Mouse (Mus musculus) kidney, embryonic 14.5 days (tissue): ENCODE data around the gene Sirt3. TPM values are rescaled to one million over a fixed set of nuclear protein-coding genes. Genes with fewer than 3 reads are reported as not detected.

ENCODE experiments used
- ATAC-seq: fragments of 200-750 bp; cut with Nextera tagmentation; 2 replicates; pipeline ENCODE4 v1.8.0; 2017; ENCODE audit warnings: moderate number of reproducible peaks, mild to moderate bottlenecking, moderate TSS enrichment, moderate library complexity; ENCODE audit not compliant: low FRiP score, low TSS enrichment
- H3K27ac ChIP-seq: fragments of 300-500 bp; sonication (generic); 2 replicates; pipeline ENCODE4 v1.5.1; 2014; ENCODE audit warnings: low read depth, mild to moderate bottlenecking, low read length, moderate library complexity, mixed read lengths
- H3K27me3 ChIP-seq: fragments of 300-500 bp; sonication (generic); 2 replicates; pipeline ENCODE4 v1.6.1; 2014; ENCODE audit warnings: mild to moderate bottlenecking, low read length; ENCODE audit not compliant: control insufficient read depth, insufficient read depth
- H3K36me3 ChIP-seq: fragments of 300-500 bp; sonication (generic); 2 replicates; pipeline ENCODE4 v1.6.1; 2014; ENCODE audit warnings: low read length, mixed read lengths; ENCODE audit not compliant: control insufficient read depth, insufficient read depth
- H3K4me1 ChIP-seq: fragments of 300-500 bp; sonication (generic); 2 replicates; pipeline ENCODE4 v1.6.1; 2014; ENCODE audit warnings: low read length, mixed read lengths; ENCODE audit not compliant: control insufficient read depth, insufficient read depth
- H3K4me2 ChIP-seq: fragments of 300-500 bp; sonication (generic); replicated peaks from 2 replicates; pipeline ENCODE4 v1.6.1; 2014; ENCODE audit warnings: low read depth, mild to moderate bottlenecking, low read length
- H3K4me3 ChIP-seq: fragments of 300-500 bp; sonication (generic); 2 replicates; pipeline ENCODE4 v1.5.1; 2014; ENCODE audit warnings: mild to moderate bottlenecking, low read length
- H3K9ac ChIP-seq: fragments of 300-500 bp; sonication (generic); 2 replicates; pipeline ENCODE4 v1.6.1; 2014; ENCODE audit warnings: low read depth, mild to moderate bottlenecking, low read length, moderate library complexity
- H3K9me3 ChIP-seq: fragments of 300-500 bp; sonication (generic); 2 replicates; pipeline ENCODE4 v1.6.1; 2016; ENCODE audit warnings: low read length; ENCODE audit not compliant: control insufficient read depth
- WGBS: fragments of 180-500 bp; shearing (Covaris S2); extraction: QIAGEN DNeasy Blood & Tissue Kit; methylation state at CpG from one replicate; pipeline ENCODE4 v1.1.7; 2014; 5-methylcytosine and 5-hydroxymethylcytosine counted together
- polyA plus RNA-seq: library from polyadenylated mRNA; unstranded; fragments of >200 nt; fragmentation: Nextera tagmentation; extraction: Ambion mirVana; gene quantifications from 2 replicates; pipeline ENCODE4 v1.2.1, GENCODE M21; 2014

Sirt3 gene
- 22.8 and 26.2 TPM in 2 replicates for polyA plus RNA-seq

GRCm38 (mm10) chr7:140881696-140882468, at the start of gene Sirt3, which contains the start of gene Psmd13:
Gene Sirt3, minus strand, starts transcription at chr7:140882309.
Gene Psmd13, plus strand, starts transcription at chr7:140881968.
- Histone ChIP-seq H3K27me3 (no peaks in the 10 kb centered on the region), H3K9ac (peak within 1 kb of the TSS; percentile 78), H3K27ac (peak within 1 kb of the TSS; percentile 88), H3K36me3 (peaks cover 21% of the 10 kb centered on the region), H3K4me2 (peak within 1 kb of the TSS; percentile 78), H3K9me3 (no peaks in the 10 kb centered on the region), H3K4me3 (peak within 1 kb of the TSS; percentile 97), H3K4me1 (no peaks in the 10 kb centered on the region; the same call in 1 of the 2 replicates)
- peak; percentile 98 for ATAC-seq
- WGBS, result under 1% methylated on average over 59 of the region's 59 CpGs

DNA sequence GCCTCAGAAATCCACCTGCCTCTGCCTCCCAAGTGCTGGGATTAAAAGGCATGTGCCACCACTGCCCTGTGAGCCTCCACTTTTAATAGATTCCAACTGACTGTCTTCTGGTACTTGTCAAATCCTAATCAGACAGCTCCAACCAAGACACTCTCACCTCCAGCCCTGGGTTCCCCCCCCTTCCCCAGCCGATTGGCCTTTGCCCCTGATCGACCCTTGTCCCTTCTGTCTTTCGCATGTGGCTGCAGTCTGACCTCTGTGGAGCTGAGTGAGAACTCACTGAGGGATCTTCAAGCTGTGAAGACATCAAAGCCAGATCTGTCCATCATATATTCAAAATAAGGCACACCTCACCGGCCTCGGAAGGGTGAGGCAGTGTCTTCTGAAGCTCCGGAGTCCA, 45.1 kb upstream of the Sirt3 start:
- 91% methylated on average over 6 of the region's 6 CpGs for WGBS
- no peak for ATAC-seq
- H3K27ac ChIP-seq, result no peak overlapping the region

DNA sequence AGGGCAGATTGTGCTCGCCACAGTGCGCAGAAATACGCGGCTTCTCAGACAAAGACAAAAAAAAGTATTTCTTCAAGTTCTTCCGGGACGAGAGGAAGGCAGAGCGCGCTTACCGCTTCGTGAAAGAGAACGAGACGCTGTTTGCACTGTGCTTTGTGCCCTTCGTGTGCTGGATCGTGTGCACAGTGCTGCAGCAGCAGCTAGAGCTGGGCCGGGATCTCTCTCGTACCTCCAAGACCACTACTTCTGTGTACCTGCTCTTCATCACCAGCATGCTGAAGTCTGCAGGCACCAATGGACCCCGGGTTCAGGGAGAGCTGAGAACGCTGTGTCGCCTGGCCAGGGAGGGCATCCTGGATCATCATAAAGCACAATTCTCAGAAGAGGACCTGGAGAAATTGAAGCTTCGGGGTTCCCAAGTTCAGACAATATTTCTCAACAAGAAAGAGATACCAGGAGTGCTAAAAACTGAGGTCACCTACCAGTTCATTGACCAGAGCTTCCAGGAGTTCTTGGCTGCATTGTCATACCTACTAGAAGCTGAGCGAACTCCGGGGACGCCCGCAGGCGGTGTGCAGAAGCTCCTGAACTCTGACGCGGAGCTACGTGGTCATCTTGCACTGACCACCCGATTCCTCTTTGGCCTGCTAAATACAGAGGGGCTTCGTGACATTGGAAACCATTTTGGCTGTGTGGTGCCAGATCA, 41.1 kb upstream of the Sirt3 start:
- Histone ChIP-seq H3K9me3 (no peaks in the 10 kb centered on the region), H3K4me2 (peak overlapping the region; percentile 58), H3K4me3 (peak overlapping the region; percentile 35), H3K27ac (no peak overlapping the region), H3K36me3 (no peaks in the 10 kb centered on the region), H3K27me3 (peaks cover 48% of the 10 kb centered on the region), H3K9ac (no peak overlapping the region), H3K4me1 (peaks cover 10% of the 10 kb centered on the region)
- ATAC-seq, result no peak; the same call in 1 of the 2 replicates
- 17% methylated on average over 30 of the region's 30 CpGs for WGBS

More for the DNA sequence above, 45.1 kb upstream of the Sirt3 start:
- Histone ChIP-seq H3K36me3 (no peaks in the 10 kb centered on the region), H3K9me3 (no peaks in the 10 kb centered on the region), H3K4me3 (no peak overlapping the region), H3K4me2 (no peak overlapping the region), H3K9ac (no peak overlapping the region), H3K27me3 (peaks cover 30% of the 10 kb centered on the region), H3K4me1 (peaks cover 7% of the 10 kb centered on the region)

GRCm38 (mm10) chr7:140922398-140923069, 40.4 kb upstream of the Sirt3 start:
- H3K9ac ChIP-seq, result no peak overlapping the region
- peaks cover 51% of the 10 kb centered on the region for H3K27me3 ChIP-seq
- no peaks in the 10 kb centered on the region for H3K9me3 ChIP-seq
- peak overlapping the region; percentile 35 for H3K4me3 ChIP-seq
- H3K36me3 ChIP-seq, result no peaks in the 10 kb centered on the region
- peak overlapping the region; percentile 58 for H3K4me2 ChIP-seq
- peaks cover 10% of the 10 kb centered on the region for H3K4me1 ChIP-seq
- no peak overlapping the region for H3K27ac ChIP-seq
- under 1% methylated on average over 49 of the region's 49 CpGs for WGBS
- peak; percentile 91 for ATAC-seq

DNA sequence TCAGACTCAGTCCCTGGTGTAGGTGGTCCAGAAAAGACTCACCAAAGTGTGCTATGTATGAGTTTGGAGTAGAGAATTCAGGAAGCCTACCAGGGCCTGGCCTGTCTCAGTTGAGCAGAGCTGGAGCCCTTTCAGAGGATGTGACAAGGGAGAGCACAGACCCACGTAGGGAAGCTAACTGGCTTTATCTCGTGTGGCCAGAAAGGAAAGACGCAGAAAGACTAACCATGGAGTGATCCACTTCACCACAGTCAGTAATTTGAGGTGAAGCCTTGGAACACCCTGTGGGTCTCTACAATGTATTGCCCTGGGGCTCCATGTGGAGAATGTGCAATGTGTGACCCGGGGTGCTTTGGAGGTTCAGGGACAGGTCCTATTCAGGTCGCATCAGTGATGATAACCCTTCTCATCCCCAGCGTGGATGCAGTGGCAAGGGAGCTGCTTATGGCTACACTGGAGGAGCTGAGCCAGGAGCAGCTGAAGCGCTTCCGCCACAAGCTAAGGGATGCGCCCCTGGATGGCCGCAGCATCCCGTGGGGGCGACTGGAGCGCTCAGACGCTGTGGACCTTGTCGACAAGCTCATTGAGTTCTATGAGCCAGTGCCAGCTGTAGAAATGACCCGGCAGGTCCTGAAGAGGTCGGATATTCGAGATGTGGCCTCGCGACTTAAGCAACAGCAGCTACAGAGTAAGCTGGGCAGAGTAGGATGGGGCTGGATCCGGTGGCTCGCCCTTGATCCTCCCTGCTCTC, 39.3 kb upstream of the Sirt3 start:
- no peak overlapping the region for H3K9ac ChIP-seq
- peak overlapping the region; percentile 35 for H3K4me3 ChIP-seq
- no peak overlapping the region for H3K27ac ChIP-seq
- H3K4me2 ChIP-seq, result no peak overlapping the region; the same call in 1 of the 2 replicates
- 22% methylated on average over 22 of the region's 22 CpGs for WGBS
- 0 out of 2 replicates have a peak, but pooled peaks have one; percentile 30 for ATAC-seq
- H3K4me1 ChIP-seq, result peaks cover 10% of the 10 kb centered on the region
- no peaks in the 10 kb centered on the region for H3K9me3 ChIP-seq
- peaks cover 51% of the 10 kb centered on the region for H3K27me3 ChIP-seq
- H3K36me3 ChIP-seq, result no peaks in the 10 kb centered on the region

GRCm38 (mm10) chr7:140920418-140921029, 38.4 kb upstream of the Sirt3 start, which contains the start of gene Nlrp6:
Gene Nlrp6, plus strand, starts transcription at chr7:140920902.
- Histone ChIP-seq H3K27ac (no peak within 1 kb of the TSS), H3K4me3 (peak within 1 kb of the TSS; percentile 35; the same call in 1 of the 2 replicates), H3K9me3 (no peaks in the 10 kb centered on the region), H3K4me1 (peaks cover 10% of the 10 kb centered on the region), H3K4me2 (no peak within 1 kb of the TSS), H3K36me3 (no peaks in the 10 kb centered on the region), H3K27me3 (peaks cover 51% of the 10 kb centered on the region), H3K9ac (no peak within 1 kb of the TSS)
- no peak for ATAC-seq
- WGBS, result 54% methylated on average over 8 of the region's 8 CpGs

- WGBS, result 52% methylated on average over 4 of the region's 4 CpGs
- Histone ChIP-seq H3K27me3 (peaks cover 49% of the 10 kb centered on the region), H3K9ac (no peak overlapping the region), H3K27ac (no peak overlapping the region), H3K4me2 (no peak overlapping the region), H3K36me3 (no peaks in the 10 kb centered on the region), H3K4me3 (no peak overlapping the region), H3K4me1 (peaks cover 10% of the 10 kb centered on the region), H3K9me3 (no peaks in the 10 kb centered on the region)
- ATAC-seq, result no peak
Measured at GRCm38 (mm10) chr7:140919911-140920310, 37.8 kb upstream of the Sirt3 start.
